Mouse (Mus musculus): ENCODE data around the gene Cluap1. TPM values are rescaled to one million over a fixed set of nuclear protein-coding genes. Genes with fewer than 3 reads are reported as not detected.

The Cluap1 gene
- polyA plus RNA-seq, 2 experiments, result 5.6 to 8.4 TPM

GRCm38 (mm10) chr16:3988410-3988809, 79.8 kb downstream of the Cluap1 start:
- Histone ChIP-seq H3K9ac (replicated peaks) (no peak overlapping the region), H3K4me1 (replicated peaks; ENCODE audit: control insufficient read depth in 2 of 2, insufficient read depth in 2 of 2, low read length in 1 of 2) (no peaks in the 10 kb centered on the region), H3K4me2 (ENCODE audit: low read depth) (no peak overlapping the region), H3K4me3 (ENCODE audit: insufficient read depth in 1 of 2, low read depth in 2 of 2, low read length in 2 of 2) (no peak overlapping the region), H3K27ac (no peak overlapping the region), H3K36me3 (replicated peaks; ENCODE audit: control insufficient read depth, insufficient read depth, low read depth) (peaks cover 68% of the 10 kb centered on the region), H3K9me3 (ENCODE audit: control insufficient read depth, low read length) (no peaks in the 10 kb centered on the region), H3K27me3 (ENCODE audit: control insufficient read depth, insufficient read depth, low read length) (no peaks in the 10 kb centered on the region)
- ATAC-seq (ENCODE audit: insufficient read depth) (no peak), DNase-seq (ENCODE audit: low read depth in 3 of 3, low spot score in 3 of 3) (no peak)
- no peak for TF ChIP-seq CTCF (IDR thresholded peaks at IDR 0.05; ENCODE audit: low read depth)
- TF ChIP-seq EP300 (IDR thresholded peaks at IDR 0.05; ENCODE audit: low read depth), result no peak
- 44% methylated on average over 4 of the region's 4 CpGs for WGBS (ENCODE audit: insufficient replicate concordance)

Small RNA genes lying within 50 kb of the gene (microRNA-seq; reads per million reads assigned to microRNA genes)
- not detected for gene Gm23493

Other genes with a start within 250 kb of the Cluap1 start
- gene Mefv, start 190.7 kb upstream of the Cluap1 start, polyA plus RNA-seq (2012; rRNA removed), result 0.14 and 0.21 TPM in 2 replicates
- gene Mefv, start 190.7 kb upstream of the Cluap1 start, polyA plus RNA-seq (2014; fragmentation: Nextera tagmentation; extraction: Ambion mirVana), result 0.27 TPM in 2 replicates
- 2.8 and 4.8 TPM in 2 replicates for gene Zfp263, start 164.7 kb upstream of the Cluap1 start, polyA plus RNA-seq (2012; rRNA removed)
- 4.5 and 6.8 TPM in 2 replicates for gene Zfp263, start 164.7 kb upstream of the Cluap1 start, polyA plus RNA-seq (2014; fragmentation: Nextera tagmentation; extraction: Ambion mirVana)
- gene Olfr15, start 77.9 kb upstream of the Cluap1 start, polyA plus RNA-seq (2012; rRNA removed), result not detected in 2 replicates
- not detected in 2 replicates for gene Olfr15, start 77.9 kb upstream of the Cluap1 start, polyA plus RNA-seq (2014; fragmentation: Nextera tagmentation; extraction: Ambion mirVana)
- 0.34 and 0.35 TPM in 2 replicates for gene Zfp174, start 61.5 kb upstream of the Cluap1 start, polyA plus RNA-seq (2012; rRNA removed)
- gene Zfp174, start 61.5 kb upstream of the Cluap1 start, polyA plus RNA-seq (2014; fragmentation: Nextera tagmentation; extraction: Ambion mirVana), result 0.22 and 0.27 TPM in 2 replicates
- gene Naa60, start 36.4 kb upstream of the Cluap1 start, polyA plus RNA-seq (2012; rRNA removed), result 14.9 and 15.5 TPM in 2 replicates
- gene Naa60, start 36.4 kb upstream of the Cluap1 start, polyA plus RNA-seq (2014; fragmentation: Nextera tagmentation; extraction: Ambion mirVana), result 19.3 and 20.4 TPM in 2 replicates
- 1.6 and 2.0 TPM in 2 replicates for gene Zfp597, start 24.2 kb upstream of the Cluap1 start, polyA plus RNA-seq (2012; rRNA removed)
- 1.4 and 2.0 TPM in 2 replicates for gene Zfp597, start 24.2 kb upstream of the Cluap1 start, polyA plus RNA-seq (2014; fragmentation: Nextera tagmentation; extraction: Ambion mirVana)
- gene Gm20695, start 24.2 kb upstream of the Cluap1 start, polyA plus RNA-seq (2012; rRNA removed), result 0.17 and 0.26 TPM in 2 replicates
- 0.46 and 0.75 TPM in 2 replicates for gene Gm20695, start 24.2 kb upstream of the Cluap1 start, polyA plus RNA-seq (2014; fragmentation: Nextera tagmentation; extraction: Ambion mirVana)
- gene 1700037C18Rik, start 112 bp upstream of the Cluap1 start, polyA plus RNA-seq (2012; rRNA removed), result 0.75 and 1.4 TPM in 2 replicates
- gene 1700037C18Rik, start 112 bp upstream of the Cluap1 start, polyA plus RNA-seq (2014; fragmentation: Nextera tagmentation; extraction: Ambion mirVana), result 1.6 and 2.4 TPM in 2 replicates
- gene Nlrc3, start 67.8 kb downstream of the Cluap1 start, polyA plus RNA-seq (2012; rRNA removed), result 0.32 and 0.33 TPM in 2 replicates
- gene Nlrc3, start 67.8 kb downstream of the Cluap1 start, polyA plus RNA-seq (2014; fragmentation: Nextera tagmentation; extraction: Ambion mirVana), result 0.05 and 0.09 TPM in 2 replicates
- 13.1 and 15.0 TPM in 2 replicates for gene Slx4, start 95.0 kb downstream of the Cluap1 start, polyA plus RNA-seq (2012; rRNA removed)
- gene Slx4, start 95.0 kb downstream of the Cluap1 start, polyA plus RNA-seq (2014; fragmentation: Nextera tagmentation; extraction: Ambion mirVana), result 7.6 and 11.1 TPM in 2 replicates
- not detected in 2 replicates for gene Dnase1, start 128.1 kb downstream of the Cluap1 start, polyA plus RNA-seq (2012; rRNA removed)
- gene Dnase1, start 128.1 kb downstream of the Cluap1 start, polyA plus RNA-seq (2014; fragmentation: Nextera tagmentation; extraction: Ambion mirVana), result 0.76 and 0.86 TPM in 2 replicates
- gene Trap1, start 169.0 kb downstream of the Cluap1 start, polyA plus RNA-seq (2012; rRNA removed), result 55.3 and 65.9 TPM in 2 replicates
- gene Trap1, start 169.0 kb downstream of the Cluap1 start, polyA plus RNA-seq (2014; fragmentation: Nextera tagmentation; extraction: Ambion mirVana), result 78.5 and 87.4 TPM in 2 replicates

Data from liver, embryonic 14.5 days (tissue).